Mouse (Mus musculus) kidney, postnatal 0 days (tissue): ENCODE data around the gene Srsf6. TPM values are rescaled to one million over a fixed set of nuclear protein-coding genes. Genes with fewer than 3 reads are reported as not detected.
A peak's percentile ranks its signal among the peaks of the same experiment; 100 is the strongest.

Experiments
- ATAC-seq: fragments of 200-750 bp; cut with Nextera tagmentation; replicated peaks from 2 replicates; pipeline ENCODE4 v1.8.0; 2017; ENCODE audit warnings: low read depth, moderate number of reproducible peaks, moderate TSS enrichment, moderate library complexity; ENCODE audit not compliant: low FRiP score
- DNase-seq: peaks from one replicate; pipeline ENCODE4 v3.0.0-alpha.2; 2016; ENCODE audit warnings: low spot score
- H3K27ac ChIP-seq: fragments of 300-500 bp; sonication (generic); 2 replicates; pipeline ENCODE4 v1.5.1; 2014; ENCODE audit warnings: mild to moderate bottlenecking
- H3K27me3 ChIP-seq: fragments of 300-500 bp; sonication (generic); 2 replicates; pipeline ENCODE4 v1.6.1; 2014; ENCODE audit warnings: low read length, mixed read lengths; ENCODE audit not compliant: insufficient read depth
- H3K36me3 ChIP-seq: fragments of 300-500 bp; sonication (generic); 2 replicates; pipeline ENCODE4 v1.6.1; 2014; ENCODE audit warnings: low read length, mixed read lengths; ENCODE audit not compliant: insufficient read depth
- H3K4me1 ChIP-seq: fragments of 300-500 bp; sonication (generic); replicated peaks from 2 replicates; pipeline ENCODE4 v1.6.1; 2014; ENCODE audit warnings: antibody characterized with exemption, low read length, mixed read lengths; ENCODE audit not compliant: insufficient read depth
- H3K4me2 ChIP-seq: fragments of 300-500 bp; sonication (generic); 2 replicates; pipeline ENCODE4 v1.6.1; 2014; ENCODE audit warnings: mild to moderate bottlenecking, low read length, moderate library complexity, mixed read lengths
- H3K4me3 ChIP-seq: fragments of 300-500 bp; sonication (generic); replicated peaks from 2 replicates; pipeline ENCODE4 v1.5.1; 2014; ENCODE audit warnings: low read depth, low read length
- H3K9ac ChIP-seq: fragments of 300-500 bp; sonication (generic); 2 replicates; pipeline ENCODE4 v1.6.1; 2014; ENCODE audit warnings: low read depth, low read length
- H3K9me3 ChIP-seq: fragments of 300-500 bp; sonication (generic); replicated peaks from 2 replicates; pipeline ENCODE4 v1.6.1; 2016; ENCODE audit warnings: low read length, inconsistent platforms, mixed read lengths
- CTCF ChIP-seq: IDR thresholded peaks from 2 replicates; pipeline ENCODE4 v1.5.1; 2016; ENCODE audit warnings: antibody characterized with exemption, low read depth, mild to moderate bottlenecking, moderate library complexity
- WGBS: fragments of 180-500 bp; shearing (Covaris S2); extraction: QIAGEN DNeasy Blood & Tissue Kit; methylation state at CpG from one replicate; pipeline ENCODE4 v1.1.7; 2014; 5-methylcytosine and 5-hydroxymethylcytosine counted together
- polyA plus RNA-seq: library from polyadenylated mRNA; unstranded; fragments of >200 nt; fragmentation: Nextera tagmentation; extraction: Ambion mirVana; gene quantifications from 2 replicates; pipeline ENCODE4 v1.2.1, GENCODE M21; 2015

The Srsf6 gene
- polyA plus RNA-seq, 1 experiment from 2014 or later = 146 TPM

DNA sequence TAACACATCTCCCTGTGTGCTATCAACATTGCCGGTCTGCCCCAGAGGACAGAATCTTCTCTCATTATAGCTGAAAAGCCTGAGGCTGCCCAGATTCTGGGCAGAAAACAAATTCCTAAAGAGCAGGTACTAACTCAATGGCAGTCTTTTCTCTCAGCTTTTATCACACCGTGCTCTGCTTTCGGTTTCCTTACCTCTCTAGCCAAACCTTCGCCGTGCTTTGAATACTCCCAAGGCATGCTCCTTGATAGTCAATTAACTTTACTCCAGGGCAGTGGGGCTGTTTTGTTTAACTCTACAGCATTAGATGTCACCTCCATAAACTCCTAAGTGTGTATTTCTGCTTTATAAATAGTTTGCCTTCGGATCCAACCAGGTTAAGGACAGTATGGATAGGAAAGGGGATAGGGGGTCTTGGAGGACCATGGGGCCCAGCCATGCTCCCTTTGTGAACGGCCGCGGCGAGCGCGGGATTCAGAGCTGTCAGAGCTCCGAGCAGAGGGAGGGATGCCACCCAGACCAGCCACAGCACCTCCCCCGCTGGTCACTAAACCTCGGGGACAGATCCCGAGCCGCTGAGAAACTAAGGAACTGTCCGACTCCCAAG, 709 bp upstream of the Srsf6 start:
- 0 out of 2 replicates have a peak, but pooled peaks cover 5% of the 10 kb centered on the region for H3K4me1 ChIP-seq
- peak overlapping the region; percentile 100; the same call in 1 of the 2 replicates for H3K9ac ChIP-seq
- peak overlapping the region; percentile 99 for H3K27ac ChIP-seq
- H3K4me2 ChIP-seq = peak overlapping the region; percentile 91
- WGBS = under 1% methylated on average over 18 of the region's 18 CpGs
- H3K36me3 ChIP-seq = peaks cover 23% of the 10 kb centered on the region
- peak; percentile 48 for DNase-seq
- no peak for TF ChIP-seq CTCF
- peak overlapping the region; percentile 100 for H3K4me3 ChIP-seq
- no peaks in the 10 kb centered on the region for H3K9me3 ChIP-seq
- ATAC-seq = no peak; the same call in 1 of the 2 replicates
- no peaks in the 10 kb centered on the region for H3K27me3 ChIP-seq

DNA sequence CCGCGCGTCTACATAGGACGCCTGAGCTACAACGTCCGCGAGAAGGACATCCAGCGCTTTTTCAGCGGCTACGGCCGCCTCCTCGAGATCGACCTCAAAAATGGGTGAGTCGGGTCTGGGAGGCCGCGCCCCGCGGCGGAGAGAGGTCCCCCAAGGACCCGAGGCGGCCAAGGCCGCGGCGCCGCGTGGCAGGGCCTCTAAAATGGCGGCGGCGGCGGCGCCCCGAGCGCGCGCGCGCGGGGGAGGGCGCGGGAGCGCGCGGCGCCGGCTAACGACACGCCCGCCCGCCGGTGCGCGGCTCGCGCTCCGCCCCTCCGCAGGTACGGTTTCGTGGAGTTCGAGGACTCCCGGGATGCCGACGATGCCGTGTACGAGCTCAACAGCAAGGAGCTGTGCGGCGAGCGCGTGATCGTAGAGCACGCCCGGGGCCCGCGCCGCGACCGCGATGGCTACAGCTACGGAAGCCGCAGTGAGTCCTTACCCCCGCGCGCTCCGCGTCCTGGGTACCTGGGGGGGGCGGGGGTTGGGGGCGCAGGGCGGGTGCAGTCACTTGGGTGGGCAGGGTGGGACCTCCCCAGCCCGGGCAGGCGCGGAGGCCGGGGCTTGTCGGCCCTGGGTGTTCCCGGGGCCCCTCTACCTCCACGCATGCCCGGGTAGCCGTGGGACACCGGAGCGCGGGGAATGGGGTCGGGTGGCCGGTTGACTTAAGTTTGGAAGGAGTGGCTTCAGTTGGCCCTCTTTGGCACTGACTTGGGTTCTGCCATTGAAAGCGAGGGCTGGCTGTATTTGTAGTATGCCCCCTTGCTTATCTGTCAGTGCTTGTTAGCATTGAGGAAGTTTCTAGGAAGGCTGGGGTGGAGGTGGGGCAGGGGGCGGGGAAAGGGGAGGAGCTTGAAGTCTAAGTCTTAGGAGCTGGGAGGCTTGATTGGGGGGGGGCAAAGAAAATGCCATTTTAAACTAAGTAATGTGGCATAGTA, 634 bp downstream of the Srsf6 start:
- Histone ChIP-seq H3K36me3 (peaks cover 34% of the 10 kb centered on the region), H3K27me3 (no peaks in the 10 kb centered on the region), H3K4me2 (peak overlapping the region; percentile 91), H3K4me3 (peak overlapping the region; percentile 100), H3K27ac (peak overlapping the region; percentile 99), H3K4me1 (0 out of 2 replicates have a peak, but pooled peaks cover 5% of the 10 kb centered on the region), H3K9ac (peak overlapping the region; percentile 100), H3K9me3 (no peaks in the 10 kb centered on the region)
- DNase-seq = peak; percentile 77
- ATAC-seq = peak; percentile 42
- TF ChIP-seq CTCF = no peak
- WGBS = under 1% methylated on average over 59 of the region's 103 CpGs

DNA sequence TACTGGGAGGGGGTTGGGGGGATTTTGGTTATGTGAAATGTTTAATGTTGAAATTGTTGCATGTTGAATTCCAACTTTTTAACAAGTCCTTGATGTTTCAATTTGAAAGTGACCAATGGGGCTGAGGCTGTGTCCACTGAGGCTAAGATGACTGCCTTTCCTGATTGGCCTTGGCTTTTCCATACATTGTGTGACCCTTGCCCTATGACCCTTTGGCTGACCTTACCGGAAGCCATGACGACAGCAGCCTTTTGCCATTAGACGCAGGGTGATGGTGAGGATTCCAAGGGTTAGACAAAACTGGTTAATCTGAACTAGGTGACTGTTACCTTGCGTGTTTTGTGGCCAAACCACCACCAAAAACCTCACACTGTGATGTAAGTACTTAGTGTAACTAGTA, 1.4 kb downstream of the Srsf6 start:
- Histone ChIP-seq H3K4me2 (peak overlapping the region; percentile 91), H3K27ac (no peak overlapping the region), H3K36me3 (peaks cover 40% of the 10 kb centered on the region), H3K9ac (peak overlapping the region; percentile 100; the same call in 1 of the 2 replicates), H3K27me3 (no peaks in the 10 kb centered on the region), H3K4me1 (0 out of 2 replicates have a peak, but pooled peaks cover 5% of the 10 kb centered on the region), H3K9me3 (no peaks in the 10 kb centered on the region), H3K4me3 (peak overlapping the region; percentile 100)
- ATAC-seq (no peak), DNase-seq (no peak)
- TF ChIP-seq CTCF = no peak
- 35% methylated on average over 4 of the region's 4 CpGs for WGBS

DNA sequence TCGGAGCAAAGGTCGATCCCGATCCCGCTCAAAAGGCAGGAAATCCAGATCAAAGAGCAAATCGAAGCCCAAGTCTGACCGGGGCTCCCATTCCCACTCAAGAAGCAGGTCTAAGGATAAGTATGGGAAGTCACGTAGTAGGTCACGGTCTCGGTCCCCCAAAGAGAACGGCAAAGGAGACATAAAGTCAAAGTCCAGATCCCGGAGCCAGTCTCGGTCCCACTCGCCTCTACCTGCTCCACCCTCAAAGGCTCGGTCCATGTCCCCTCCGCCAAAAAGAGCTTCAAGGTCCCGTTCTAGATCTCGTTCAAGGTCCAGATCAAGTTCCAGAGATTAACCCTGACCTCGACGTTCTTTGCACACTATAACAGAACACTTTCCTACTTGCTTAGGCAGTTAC, 3.1 kb downstream of the Srsf6 start:
- Histone ChIP-seq H3K4me1 (0 out of 2 replicates have a peak, but pooled peaks cover 5% of the 10 kb centered on the region), H3K36me3 (peaks cover 53% of the 10 kb centered on the region)
- ATAC-seq = no peak

DNA sequence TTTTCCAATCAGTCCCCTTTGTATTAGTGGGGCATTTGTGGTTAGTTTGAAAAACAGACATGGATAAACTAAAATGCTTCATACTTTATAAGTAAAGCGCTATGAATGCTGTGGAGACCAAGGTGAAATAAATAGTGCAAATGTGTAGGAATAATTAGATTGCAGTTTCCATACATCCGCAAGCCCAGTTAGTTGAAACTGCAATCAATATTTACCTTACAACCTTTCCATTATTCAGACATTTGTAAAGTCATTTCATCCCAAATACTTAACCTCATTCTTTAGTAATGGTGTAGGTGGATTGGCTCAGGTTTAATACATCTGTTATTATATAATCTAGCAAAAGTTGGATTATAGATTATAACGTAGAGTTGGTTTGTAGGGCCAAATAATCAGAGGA, 4.4 kb downstream of the Srsf6 start:
- Histone ChIP-seq H3K4me2 (no peak overlapping the region), H3K9me3 (no peaks in the 10 kb centered on the region), H3K36me3 (peaks cover 54% of the 10 kb centered on the region), H3K9ac (no peak overlapping the region), H3K27ac (no peak overlapping the region), H3K27me3 (no peaks in the 10 kb centered on the region), H3K4me1 (0 out of 2 replicates have a peak, but pooled peaks cover 5% of the 10 kb centered on the region), H3K4me3 (no peak overlapping the region)
- no peak for DNase-seq
- ATAC-seq = no peak
- TF ChIP-seq CTCF = no peak
- 92% methylated on average over 3 of the region's 3 CpGs for WGBS

More for the DNA sequence above, 3.1 kb downstream of the Srsf6 start:
- no peaks in the 10 kb centered on the region for H3K9me3 ChIP-seq
- TF ChIP-seq CTCF = no peak
- H3K4me3 ChIP-seq = no peak overlapping the region
- no peak overlapping the region for H3K4me2 ChIP-seq
- no peak for DNase-seq
- 89% methylated on average over 19 of the region's 19 CpGs for WGBS
- H3K27me3 ChIP-seq = no peaks in the 10 kb centered on the region
- H3K27ac ChIP-seq = no peak overlapping the region
- H3K9ac ChIP-seq = no peak overlapping the region

DNA sequence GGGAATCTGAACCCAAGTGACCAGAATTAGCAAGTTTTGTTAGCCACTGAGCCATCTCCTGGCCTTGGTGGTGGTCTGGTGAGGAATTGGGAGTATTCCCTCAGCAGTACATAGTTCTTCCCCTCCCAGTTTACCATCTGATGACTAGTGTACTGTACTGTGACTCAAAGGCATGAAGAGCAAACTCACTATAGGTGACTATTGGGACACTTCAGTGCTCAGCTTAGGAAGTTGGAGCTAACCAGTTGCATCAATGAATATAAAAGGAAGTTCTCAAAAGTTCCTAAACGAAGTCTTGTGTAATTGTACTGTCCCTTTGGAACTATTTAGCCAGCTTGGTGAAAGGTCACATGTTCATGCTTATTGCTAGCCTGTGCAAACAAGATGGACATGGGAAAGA, 8.2 kb downstream of the Srsf6 start:
- H3K27me3 ChIP-seq = no peaks in the 10 kb centered on the region
- WGBS = 69% methylated on average over 1 of the region's 1 CpGs
- H3K9me3 ChIP-seq = no peaks in the 10 kb centered on the region
- no peak overlapping the region for H3K9ac ChIP-seq
- H3K4me2 ChIP-seq = no peak overlapping the region
- ATAC-seq (no peak), DNase-seq (no peak)
- TF ChIP-seq CTCF = no peak
- 0 out of 2 replicates have a peak, but pooled peaks cover 5% of the 10 kb centered on the region for H3K4me1 ChIP-seq
- no peak overlapping the region for H3K27ac ChIP-seq
- H3K36me3 ChIP-seq = peaks cover 40% of the 10 kb centered on the region
- no peak overlapping the region for H3K4me3 ChIP-seq
